Comparison of ENCODE assay signal across 9 mouse cellular contexts in the genomic region with DNA sequence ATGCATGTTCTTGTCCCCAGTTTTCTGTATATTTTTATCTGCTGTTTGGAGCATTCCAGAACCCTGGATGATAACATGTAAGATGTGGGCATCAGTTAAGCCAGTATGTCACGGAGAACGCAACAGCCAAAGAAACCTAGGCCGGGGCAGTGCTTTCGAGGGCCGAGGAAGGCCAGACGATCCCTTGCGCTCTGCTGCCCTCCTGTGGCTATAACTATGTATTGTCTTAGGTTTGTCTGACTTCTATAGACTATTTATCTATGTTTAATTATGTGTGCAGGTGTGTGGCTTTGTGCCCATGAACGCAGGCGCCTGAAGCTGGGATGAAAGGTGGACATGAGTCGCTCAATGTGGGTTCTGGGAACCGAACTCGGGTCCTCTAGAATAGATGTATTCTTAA. TPM values are rescaled to one million over a fixed set of nuclear protein-coding genes. Genes with fewer than 3 reads are reported as not detected.
DNase-seq lines count a peak whose midpoint lies in the region; ATAC-seq and TF ChIP-seq lines count a peak whose summit lies in the region.
"Had no signal": no experiment of that assay in that cellular context is flagged by ENCODE, and none has a peak within 500 bp of the region (broad histone marks: within the 10 kb centered on the region; RNA-seq: fewer than 3 reads in every experiment).

No protein-coding gene starts in this region.

- H3K27me3 ChIP-seq in hindbrain, embryonic 10.5 days (ENCODE audit: insufficient read depth, poor library complexity, severe bottlenecking), result peaks cover 19% of the 10 kb centered on the region
- H3K27me3 ChIP-seq in hindbrain, embryonic 13.5 days, result 0 out of 2 replicates have a peak, but pooled peaks cover 3% of the 10 kb centered on the region
- H3K27me3 ChIP-seq in small intestine, adult 2 months (ENCODE audit: control insufficient read depth, insufficient read depth, low read length), result no peaks in the 10 kb centered on the region

- peaks cover 22% of the 10 kb centered on the region for H3K36me3 ChIP-seq in hindbrain, embryonic 10.5 days
- peaks cover 6% of the 10 kb centered on the region for H3K36me3 ChIP-seq in hindbrain, embryonic 13.5 days
- H3K36me3 ChIP-seq in small intestine, adult 2 months (ENCODE audit: control insufficient read depth, insufficient read depth, low read length), result no peaks in the 10 kb centered on the region
- H3K36me3 ChIP-seq: lung, embryonic 15.5 days had no signal

- DNase-seq in hindbrain, embryonic 10.5 days (ENCODE audit: low spot score), result peak; percentile 75
- peak; percentile 65 for DNase-seq in MN1 (ENCODE audit: low spot score)
- peak; percentile 81 for DNase-seq in cerebellum, adult 8-10 months
- peak; percentile 74 for DNase-seq in gastrocnemius, adult 2 months
- DNase-seq in kidney, postnatal 4 days, result peak; percentile 81 to 85
- DNase-seq in lung, postnatal 4 days, result peak; percentile 59 to 81

- no peak for TF ChIP-seq POLR2A in small intestine, adult 2 months (IDR thresholded peaks at IDR 0.05; ENCODE audit: low read depth, low read length)

- 0 out of 2 replicates have a peak overlapping the region, but pooled peaks have one; percentile 2 for H3K27ac ChIP-seq in hindbrain, embryonic 10.5 days
- H3K27ac ChIP-seq in hindbrain, embryonic 13.5 days, result no peak overlapping the region
- H3K27ac ChIP-seq in gastrocnemius, adult 2 months, result no peak overlapping the region
- H3K27ac ChIP-seq in small intestine, adult 2 months (ENCODE audit: insufficient read depth, low read depth, low read length), result no peak overlapping the region
- H3K27ac ChIP-seq: lung, embryonic 15.5 days had no signal

- H3K4me3 ChIP-seq in hindbrain, embryonic 10.5 days, result no peak overlapping the region
- H3K4me3 ChIP-seq in hindbrain, embryonic 13.5 days, result no peak overlapping the region
- no peak overlapping the region for H3K4me3 ChIP-seq in gastrocnemius, adult 2 months
- no peak overlapping the region for H3K4me3 ChIP-seq in small intestine, adult 2 months (ENCODE audit: low read depth, low read length)
- H3K4me3 ChIP-seq: lung, embryonic 15.5 days had no signal

- 5% methylated on average over 12 of the region's 12 CpGs for WGBS in hindbrain, embryonic 10.5 days
- 3% methylated on average over 12 of the region's 12 CpGs for WGBS in hindbrain, embryonic 13.5 days
- 4% methylated on average over 12 of the region's 12 CpGs for WGBS in small intestine, adult 2 months

- H3K9me3 ChIP-seq in hindbrain, embryonic 10.5 days, result no peaks in the 10 kb centered on the region
- no peaks in the 10 kb centered on the region for H3K9me3 ChIP-seq in hindbrain, embryonic 13.5 days
- H3K9me3 ChIP-seq: lung, embryonic 15.5 days had no signal

- peaks cover 63% of the 10 kb centered on the region for H3K4me1 ChIP-seq in hindbrain, embryonic 10.5 days (replicated peaks)
- H3K4me1 ChIP-seq in hindbrain, embryonic 13.5 days (replicated peaks), result peaks cover 73% of the 10 kb centered on the region
- peaks cover 24% of the 10 kb centered on the region; the same call in 1 of the 2 replicates for H3K4me1 ChIP-seq in small intestine, adult 2 months (ENCODE audit: control insufficient read depth, insufficient read depth, insufficient read length, low read length)

- peak; percentile 93 for TF ChIP-seq CTCF in gastrocnemius, adult 2 months (IDR thresholded peaks at IDR 0.05)
- peak; percentile 95 for TF ChIP-seq CTCF in small intestine, adult 2 months (IDR thresholded peaks at IDR 0.05; ENCODE audit: extremely low read depth, insufficient read length, insufficient replicate concordance, low read depth, low read length)

- ATAC-seq in hindbrain, embryonic 13.5 days (ENCODE audit: low FRiP score), result no peak

- intact Hi-C loops in gastrocnemius, adult 2 months (cut with DNase I), result loop anchor here (1.0 to 5.0 kb wide), 2 partner anchors 187 to 436 kb away; no protein-coding TSS in a partner anchor

- no peak overlapping the region for H3K4me2 ChIP-seq in hindbrain, embryonic 13.5 days
- H3K4me2 ChIP-seq: lung, embryonic 15.5 days had no signal

- no peak overlapping the region for H3K9ac ChIP-seq in hindbrain, embryonic 13.5 days
- H3K9ac ChIP-seq: lung, embryonic 15.5 days had no signal

RNA-seq across cellular contexts. Expression of gene Rnasel, which starts 2.5 kb away (rescaled TPM):
- 12.6 and 23.7 TPM in 2 replicates for polyA plus RNA-seq in hindbrain, embryonic 10.5 days (2016; fragmentation: Nextera tagmentation; extraction: Ambion mirVana)
- polyA plus RNA-seq in hindbrain, embryonic 13.5 days (2015; fragmentation: Nextera tagmentation; extraction: Ambion mirVana), result 53.7 and 53.8 TPM in 2 replicates
- 1 to 10 TPM in 1 of 2 experiments, under 1 TPM in 1; 0.92 to 1.1 TPM for total RNA-seq in gastrocnemius, adult 2 months (2021)
- polyA plus RNA-seq in small intestine, adult 2 months (2012; rRNA removed), result 5.9 and 10.9 TPM in 2 replicates

RNA-seq across cellular contexts. Expression of gene Rgs16, which starts 6.6 kb away (rescaled TPM):
- polyA plus RNA-seq in hindbrain, embryonic 10.5 days (2016; fragmentation: Nextera tagmentation; extraction: Ambion mirVana), result 18.9 and 21.1 TPM in 2 replicates
- 21.2 and 26.0 TPM in 2 replicates for polyA plus RNA-seq in hindbrain, embryonic 13.5 days (2015; fragmentation: Nextera tagmentation; extraction: Ambion mirVana)
- total RNA-seq in gastrocnemius, adult 2 months (2021), result 1 to 10 TPM in 1 of 2 experiments, under 1 TPM in 1; 0.59 to 1.8 TPM
- polyA plus RNA-seq in small intestine, adult 2 months (2012; rRNA removed), result 0.18 and 0.34 TPM in 2 replicates

Comparison
In these comparisons a context has a peak if more than half of its experiments do, and no peak if none do; other contexts are left out.
1. RNA of gene Rgs16, which starts 6.6 kb away (polyA plus RNA-seq): 21.2 to 26.0 TPM in hindbrain, embryonic 13.5 days and 18.9 to 21.1 TPM in hindbrain, embryonic 10.5 days; 0.18 to 0.34 TPM in small intestine, adult 2 months; every median in the first group is over 10 times any median in the second.
2. Peak in every context shown above with its lines, with median percentiles within 50 percentile points of each other: DNase-seq.